Mouse (Mus musculus) hindbrain, postnatal 0 days (tissue): ENCODE results near the gene Dtx2. TPM values are rescaled to one million over a fixed set of nuclear protein-coding genes. Genes with fewer than 3 reads are reported as not detected.

Experiments used
- ATAC-seq: fragments of 200-750 bp; cut with Nextera tagmentation; 2 replicates; pipeline ENCODE4 v1.8.0; 2017; ENCODE audit warnings: mild to moderate bottlenecking, moderate TSS enrichment, moderate library complexity
- DNase-seq: peaks from one replicate; pipeline ENCODE4 v3.0.0-alpha.2; 2015; ENCODE audit warnings: low spot score
- H3K27ac ChIP-seq: fragments of 300-500 bp; sonication (generic); 2 replicates; pipeline ENCODE4 v1.5.1; 2014; ENCODE audit warnings: mild to moderate bottlenecking
- H3K27me3 ChIP-seq: fragments of 300-500 bp; sonication (generic); 2 replicates; pipeline ENCODE4 v1.6.1; 2014; ENCODE audit warnings: low read length, mixed read lengths; ENCODE audit not compliant: insufficient read depth
- H3K36me3 ChIP-seq: fragments of 300-500 bp; sonication (generic); 2 replicates; pipeline ENCODE4 v1.6.1; 2014; ENCODE audit warnings: low read length, mixed read lengths; ENCODE audit not compliant: insufficient read depth
- H3K4me1 ChIP-seq: fragments of 300-500 bp; sonication (generic); 2 replicates; pipeline ENCODE4 v1.6.1; 2014; ENCODE audit warnings: antibody characterized with exemption, low read length, mixed read lengths; ENCODE audit not compliant: insufficient read depth
- H3K4me2 ChIP-seq: fragments of 300-500 bp; sonication (generic); 2 replicates; pipeline ENCODE4 v1.6.1; 2014; ENCODE audit warnings: low read depth, mild to moderate bottlenecking, low read length, moderate library complexity, mixed read lengths
- H3K4me3 ChIP-seq: fragments of 300-500 bp; sonication (generic); 2 replicates; pipeline ENCODE4 v1.5.1; 2014; ENCODE audit warnings: low read length
- H3K9ac ChIP-seq: fragments of 300-500 bp; sonication (generic); replicated peaks from 2 replicates; pipeline ENCODE4 v1.6.1; 2014; ENCODE audit warnings: mild to moderate bottlenecking, low read length, moderate library complexity, mixed read lengths
- H3K9me3 ChIP-seq: fragments of 300-500 bp; sonication (generic); 2 replicates; pipeline ENCODE4 v1.6.1; 2016; ENCODE audit warnings: low read length, mixed read lengths
- CTCF ChIP-seq: IDR thresholded peaks from 2 replicates; pipeline ENCODE4 v1.5.1; 2016; ENCODE audit warnings: antibody characterized with exemption, control low read depth, low read depth
- WGBS: fragments of 180-500 bp; shearing (Covaris S2); extraction: QIAGEN DNeasy Blood & Tissue Kit; methylation state at CpG from one replicate; pipeline ENCODE4 v1.1.7; 2014; 5-methylcytosine and 5-hydroxymethylcytosine counted together
- polyA plus RNA-seq: library from polyadenylated mRNA; unstranded; fragments of >200 nt; fragmentation: Nextera tagmentation; extraction: Ambion mirVana; gene quantifications from 2 replicates; pipeline ENCODE4 v1.2.1, GENCODE M21; 2015
- total RNA-seq: library from RNA; depleted of rRNA; stranded (reverse); fragments of >200 nt; gene quantifications from 2 replicates; pipeline ENCODE4 v1.2.3, GENCODE M21; 2014

Gene Dtx2
- total and polyA plus RNA-seq, 2 experiments from 2014 or later = 17.4 to 28.6 TPM

DNA sequence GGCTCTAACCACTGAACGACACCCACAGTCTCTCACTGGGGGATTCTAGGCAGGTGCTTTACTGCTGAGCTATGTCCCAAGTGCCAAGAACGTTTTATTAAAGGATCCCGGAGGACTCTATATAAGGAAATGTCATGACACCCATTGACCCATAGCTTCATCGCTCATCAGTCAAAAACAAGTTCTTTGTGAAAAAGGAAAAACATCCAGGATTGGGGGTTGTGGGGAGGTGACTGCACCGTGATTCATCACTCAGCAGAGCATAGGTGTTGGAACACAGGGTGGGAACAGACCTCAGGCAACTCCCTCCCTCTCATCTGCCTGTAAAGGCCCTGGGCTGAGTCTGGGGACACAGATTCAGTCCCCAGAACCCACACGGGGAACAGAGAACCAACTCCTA is 55.3 kb downstream of the Dtx2 start:
- Histone ChIP-seq H3K4me2 (no peak overlapping the region), H3K36me3 (no peaks in the 10 kb centered on the region), H3K27me3 (no peaks in the 10 kb centered on the region), H3K4me1 (peaks cover 9% of the 10 kb centered on the region; the same call in 1 of the 2 replicates), H3K9me3 (no peaks in the 10 kb centered on the region), H3K4me3 (no peak overlapping the region), H3K27ac (no peak overlapping the region), H3K9ac (no peak overlapping the region)
- DNase-seq (no peak), ATAC-seq (no peak)
- no peak for TF ChIP-seq CTCF
- 58% methylated on average over 6 of the region's 6 CpGs for WGBS

DNA sequence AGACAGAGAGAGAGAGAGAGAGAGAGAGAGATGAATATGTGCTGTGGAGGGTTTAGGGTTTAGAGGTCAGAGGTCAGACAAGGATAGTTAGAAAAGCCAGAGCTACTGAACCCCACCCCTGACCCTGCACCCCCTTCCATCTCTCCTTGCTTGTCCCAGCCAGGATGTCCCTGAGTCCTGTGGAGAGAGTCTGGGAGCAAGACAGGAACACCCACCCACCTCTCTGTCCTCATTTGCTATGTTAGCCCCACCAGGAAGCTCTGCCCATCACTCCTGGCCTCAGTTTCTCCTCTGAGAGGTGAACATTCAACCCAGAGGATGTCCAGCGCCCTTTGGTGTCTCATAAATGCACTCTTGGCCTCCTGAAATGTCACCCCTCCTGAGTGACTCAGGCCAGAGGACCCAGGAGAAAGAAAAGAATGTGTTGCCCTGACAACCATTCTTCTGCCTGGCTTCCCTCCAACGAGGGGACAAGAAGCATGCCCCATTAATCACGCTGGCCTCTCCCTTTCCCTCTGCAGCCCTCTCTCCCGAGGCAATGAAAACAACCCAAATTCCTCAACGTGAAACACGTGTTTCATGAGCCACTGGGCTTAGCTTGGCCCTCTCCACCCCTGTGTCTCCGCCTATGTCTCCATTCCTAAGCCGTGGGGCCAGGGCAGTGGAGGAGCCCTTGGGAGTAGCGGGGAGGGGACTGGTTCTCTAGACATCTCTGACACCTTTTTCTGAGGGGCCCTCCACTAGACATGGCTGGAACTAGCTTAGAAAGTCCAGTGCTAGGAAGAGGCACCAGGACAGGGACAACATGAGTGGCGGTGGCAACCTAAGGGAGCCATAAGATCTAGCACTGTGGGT is 56.9 kb downstream of the Dtx2 start:
- no peak overlapping the region for H3K9ac ChIP-seq
- no peak for TF ChIP-seq CTCF
- no peaks in the 10 kb centered on the region for H3K36me3 ChIP-seq
- H3K4me3 ChIP-seq = no peak overlapping the region
- H3K27me3 ChIP-seq = no peaks in the 10 kb centered on the region
- no peak overlapping the region for H3K4me2 ChIP-seq
- 9% methylated on average over 10 of the region's 10 CpGs for WGBS
- peak; percentile 78 for ATAC-seq
- peak; percentile 80 for DNase-seq
- peaks cover 9% of the 10 kb centered on the region; the same call in 1 of the 2 replicates for H3K4me1 ChIP-seq
- H3K9me3 ChIP-seq = no peaks in the 10 kb centered on the region
- no peak overlapping the region for H3K27ac ChIP-seq

DNA sequence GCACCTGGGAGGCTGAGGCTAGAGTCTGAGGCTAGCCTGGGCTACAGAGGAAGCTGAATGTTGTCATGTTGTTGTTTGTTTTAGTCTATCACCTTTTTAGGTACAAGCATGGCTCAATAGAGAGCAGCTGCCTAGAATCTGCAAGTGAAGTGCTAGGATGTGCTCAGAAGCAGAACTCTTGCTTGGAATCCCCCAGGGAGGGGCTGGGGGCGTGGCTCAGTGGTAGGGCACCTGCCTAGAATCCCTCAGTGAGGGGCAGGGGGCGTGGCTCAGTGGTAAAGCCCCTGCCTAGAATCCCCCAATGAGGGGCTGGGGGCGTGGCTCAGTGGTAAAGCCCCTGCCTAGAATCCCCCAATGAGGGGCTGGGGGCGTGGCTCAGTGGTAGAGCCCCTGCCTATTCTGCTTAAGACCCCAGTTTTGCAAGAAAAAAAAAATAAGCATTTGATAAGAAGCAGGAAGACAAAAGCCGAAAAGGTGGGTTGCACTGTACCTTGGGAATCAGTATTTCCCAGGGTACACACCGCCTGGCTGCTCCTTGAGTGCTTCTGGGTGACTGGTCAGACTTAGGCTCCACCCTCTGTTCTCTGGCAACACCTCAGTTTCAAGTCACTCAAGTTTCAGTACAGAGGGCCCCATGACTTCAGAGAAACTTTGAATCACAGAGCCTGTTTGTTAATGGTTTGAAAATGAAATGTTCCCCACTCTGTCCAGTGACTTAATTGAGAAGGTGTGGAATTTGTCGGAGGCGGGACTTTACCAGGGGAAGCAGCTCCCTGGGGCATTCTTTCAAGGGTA is 58.5 kb downstream of the Dtx2 start:
- Histone ChIP-seq H3K9me3 (no peaks in the 10 kb centered on the region), H3K4me2 (no peak overlapping the region), H3K36me3 (no peaks in the 10 kb centered on the region), H3K9ac (no peak overlapping the region), H3K27me3 (no peaks in the 10 kb centered on the region), H3K4me3 (no peak overlapping the region), H3K4me1 (peaks cover 9% of the 10 kb centered on the region; the same call in 1 of the 2 replicates), H3K27ac (no peak overlapping the region)
- TF ChIP-seq CTCF = no peak
- ATAC-seq (no peak), DNase-seq (no peak)
- 88% methylated on average over 8 of the region's 8 CpGs for WGBS

DNA sequence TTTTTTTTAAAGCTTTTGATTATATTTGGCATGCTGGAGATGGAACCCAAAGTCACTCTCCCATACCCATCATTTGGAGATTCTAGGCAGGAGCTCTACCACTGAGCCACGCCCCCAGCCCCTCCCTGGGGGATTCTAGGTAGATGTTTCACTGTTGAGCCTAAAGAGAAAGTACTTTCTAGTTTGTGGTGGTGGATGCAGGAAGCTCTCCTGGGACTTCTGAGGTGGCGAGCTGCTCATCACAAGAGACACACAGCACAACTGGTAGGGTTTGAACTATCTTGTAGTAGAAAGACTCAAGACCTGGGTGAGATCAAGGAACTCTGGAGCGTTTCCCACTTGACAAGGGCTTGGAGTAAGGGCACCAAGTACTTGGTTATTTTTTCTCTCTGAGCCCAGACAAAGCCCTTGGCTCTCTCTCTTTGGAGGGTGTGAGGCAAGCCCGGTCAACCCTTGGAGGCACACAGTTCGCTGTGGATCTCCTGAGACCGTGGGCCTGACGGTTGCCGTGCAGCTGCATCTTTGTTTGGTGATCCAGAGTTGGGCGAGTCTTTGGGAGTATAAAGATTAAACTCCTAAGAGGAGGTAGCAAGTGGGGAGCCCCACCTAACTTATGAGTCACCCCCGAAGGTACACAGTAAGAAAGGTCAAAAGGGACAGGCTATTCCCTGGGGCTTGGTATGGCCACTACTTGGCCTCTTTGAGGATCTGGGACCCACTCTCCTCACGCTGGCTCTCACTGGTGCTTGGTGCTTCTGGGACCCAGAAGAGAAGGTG is 59.9 kb downstream of the Dtx2 start, which contains the start of gene Upk3bl:
TSS of gene Upk3bl (plus strand) at position 192 of the 777 bp plus-strand sequence.
- H3K9ac ChIP-seq = no peak within 1 kb of the TSS
- TF ChIP-seq CTCF = no peak
- WGBS = 90% methylated on average over 11 of the region's 11 CpGs

DNA sequence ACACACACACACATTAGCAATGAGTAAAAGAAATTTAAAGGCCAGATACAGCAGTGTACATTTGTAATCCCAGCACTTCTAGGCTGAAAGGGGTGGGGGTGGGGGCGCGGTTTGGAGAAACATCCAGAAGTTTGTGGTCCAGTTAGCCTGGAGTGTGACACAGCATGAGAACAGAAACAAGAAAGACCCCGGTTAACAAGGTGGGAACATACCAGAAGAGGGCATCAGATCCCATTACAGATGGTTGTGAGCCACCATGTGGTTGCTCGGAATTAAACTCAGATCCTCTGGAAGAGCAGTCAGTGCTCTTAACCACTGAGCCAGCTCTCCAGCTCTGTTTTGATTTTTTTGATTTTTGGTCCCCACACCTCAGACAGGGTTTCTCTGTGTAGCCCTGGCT is 61.5 kb downstream of the Dtx2 start:
- Histone ChIP-seq H3K4me3 (no peak overlapping the region), H3K4me1 (peaks cover 9% of the 10 kb centered on the region; the same call in 1 of the 2 replicates), H3K4me2 (no peak overlapping the region), H3K27me3 (no peaks in the 10 kb centered on the region), H3K36me3 (no peaks in the 10 kb centered on the region), H3K9ac (no peak overlapping the region), H3K9me3 (no peaks in the 10 kb centered on the region), H3K27ac (no peak overlapping the region)
- WGBS = 33% methylated on average over 4 of the region's 4 CpGs
- TF ChIP-seq CTCF = peak; percentile 33
- ATAC-seq (no peak), DNase-seq (no peak)

More for the DNA sequence above, 59.9 kb downstream of the Dtx2 start, which contains the start of gene Upk3bl:
- Histone ChIP-seq H3K4me3 (no peak within 1 kb of the TSS), H3K27me3 (no peaks in the 10 kb centered on the region), H3K27ac (no peak within 1 kb of the TSS), H3K4me1 (peaks cover 9% of the 10 kb centered on the region; the same call in 1 of the 2 replicates), H3K9me3 (no peaks in the 10 kb centered on the region), H3K36me3 (no peaks in the 10 kb centered on the region), H3K4me2 (no peak within 1 kb of the TSS)
- DNase-seq (no peak), ATAC-seq (no peak)

DNA sequence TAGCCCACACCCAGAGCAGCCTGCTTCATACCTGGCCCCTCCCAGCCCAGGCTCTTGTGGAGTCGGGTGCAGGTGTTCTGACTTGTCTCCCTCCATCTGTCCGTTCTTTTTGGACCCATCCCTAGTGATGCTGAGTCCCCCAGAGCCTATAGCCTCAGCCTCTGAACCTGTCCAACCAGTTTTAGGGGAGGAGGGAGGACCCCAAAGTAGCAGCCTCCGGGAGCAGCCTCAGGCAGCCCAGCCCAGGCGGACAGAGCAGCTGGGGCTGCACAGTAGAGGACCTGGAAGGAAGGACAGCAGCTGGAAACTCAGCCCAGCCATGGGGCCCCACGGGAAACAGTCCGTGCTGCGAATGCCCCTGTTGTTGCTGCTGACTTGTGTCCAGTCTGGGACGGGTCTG is 62.5 kb downstream of the Dtx2 start:
- H3K27ac ChIP-seq = no peak overlapping the region
- H3K4me1 ChIP-seq = peaks cover under 1% of the 10 kb centered on the region; the same call in 1 of the 2 replicates
- H3K9me3 ChIP-seq = no peaks in the 10 kb centered on the region
- no peaks in the 10 kb centered on the region for H3K36me3 ChIP-seq
- DNase-seq (no peak), ATAC-seq (no peak)
- H3K27me3 ChIP-seq = no peaks in the 10 kb centered on the region
- H3K9ac ChIP-seq = no peak overlapping the region
- TF ChIP-seq CTCF = no peak
- no peak overlapping the region for H3K4me2 ChIP-seq
- H3K4me3 ChIP-seq = no peak overlapping the region
- WGBS = 34% methylated on average over 8 of the region's 8 CpGs
